In the genomic region with DNA sequence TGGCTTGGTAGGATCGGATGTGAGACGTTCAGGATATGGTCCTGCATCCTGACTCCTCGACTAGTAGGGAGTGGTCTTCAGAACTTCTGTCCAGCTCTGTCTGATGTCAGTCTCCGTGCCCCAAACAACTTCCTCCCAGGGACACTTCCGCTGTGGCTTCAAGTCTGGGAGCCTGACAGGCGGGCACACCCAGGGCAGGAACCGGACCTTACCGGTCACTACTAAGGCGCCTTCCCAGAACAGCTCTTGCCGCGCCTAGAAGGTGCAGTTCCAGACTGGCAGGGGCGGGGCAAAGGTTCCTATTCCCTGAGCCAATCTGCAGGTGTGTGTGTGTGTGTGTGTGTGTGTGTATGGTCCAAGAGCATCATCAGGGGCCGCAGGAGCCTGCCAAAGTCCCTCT, we compare ENCODE assay signal across 22 mouse cellular contexts. TPM values are rescaled to one million over a fixed set of nuclear protein-coding genes. Genes with fewer than 3 reads are reported as not detected.
DNase-seq lines count a peak whose midpoint lies in the region; ATAC-seq and TF ChIP-seq lines count a peak whose summit lies in the region.
"Had no signal": no experiment of that assay in that cellular context is flagged by ENCODE, and none has a peak within 500 bp of the region (broad histone marks: within the 10 kb centered on the region; RNA-seq: fewer than 3 reads in every experiment).

No protein-coding gene starts in this region.

- no peak overlapping the region for H3K4me3 ChIP-seq in lung, embryonic 16.5 days (ENCODE audit: low read length)
- H3K4me3 ChIP-seq in bone marrow macrophage, adult 2 months (ENCODE audit: insufficient read depth, low read length): 0 out of 2 replicates have a peak overlapping the region, but pooled peaks have one; percentile 1
- H3K4me3 ChIP-seq in stomach, postnatal 0 days (ENCODE audit: low read depth, low read length): no peak overlapping the region
- H3K4me3 ChIP-seq: embryonic facial prominence, embryonic 10.5 days; forebrain, embryonic 13.5 days; heart, embryonic 12.5 days; hindbrain, embryonic 15.5 days; lung, embryonic 15.5 days; neural tube, embryonic 13.5 days had no signal

- no peaks in the 10 kb centered on the region for H3K27me3 ChIP-seq in lung, embryonic 16.5 days (ENCODE audit: control insufficient read depth, insufficient read depth, low read depth, low read length)
- H3K27me3 ChIP-seq in stomach, postnatal 0 days (ENCODE audit: control insufficient read depth, insufficient read depth, low read length): no peaks in the 10 kb centered on the region
- H3K27me3 ChIP-seq: forebrain, embryonic 13.5 days; heart, embryonic 12.5 days; hindbrain, embryonic 15.5 days; lung, embryonic 15.5 days; neural tube, embryonic 13.5 days; Patski had no signal

- TF ChIP-seq EP300 in stomach, postnatal 0 days (optimal IDR thresholded peaks at IDR 0.05): no peak

- no peaks in the 10 kb centered on the region for H3K36me3 ChIP-seq in lung, embryonic 16.5 days (ENCODE audit: control insufficient read depth, insufficient read depth, low read length)
- H3K36me3 ChIP-seq in stomach, postnatal 0 days (ENCODE audit: control insufficient read depth, insufficient read depth, low read length): no peaks in the 10 kb centered on the region
- H3K36me3 ChIP-seq: embryonic facial prominence, embryonic 10.5 days; heart, embryonic 12.5 days; hindbrain, embryonic 15.5 days; lung, embryonic 15.5 days; neural tube, embryonic 13.5 days had no signal

- no peak overlapping the region for H3K4me2 ChIP-seq in lung, embryonic 16.5 days (ENCODE audit: low read depth, low read length)
- H3K4me2 ChIP-seq in stomach, postnatal 0 days (replicated peaks; ENCODE audit: low read depth): no peak overlapping the region
- H3K4me2 ChIP-seq: forebrain, embryonic 13.5 days; heart, embryonic 12.5 days; hindbrain, embryonic 15.5 days; lung, embryonic 15.5 days; midbrain, embryonic 11.5 days; neural tube, embryonic 13.5 days had no signal

- TF ChIP-seq CTCF in bone marrow macrophage, adult 2 months (IDR thresholded peaks at IDR 0.05; ENCODE audit: low read depth, low read length): no peak
- no peak for TF ChIP-seq CTCF in stomach, postnatal 0 days (IDR thresholded peaks at IDR 0.05; ENCODE audit: low read depth)

- no peaks in the 10 kb centered on the region; the same call in 1 of the 2 replicates for H3K9me3 ChIP-seq in lung, embryonic 16.5 days (ENCODE audit: control insufficient read depth, low read length)
- H3K9me3 ChIP-seq in stomach, postnatal 0 days (ENCODE audit: control insufficient read depth, low read length): no peaks in the 10 kb centered on the region
- H3K9me3 ChIP-seq: embryonic facial prominence, embryonic 10.5 days; forebrain, embryonic 13.5 days; heart, embryonic 12.5 days; hindbrain, embryonic 15.5 days; lung, embryonic 15.5 days; neural tube, embryonic 13.5 days had no signal

- TF ChIP-seq POLR2A in bone marrow macrophage, adult 2 months (IDR thresholded peaks at IDR 0.05; ENCODE audit: borderline replicate concordance, low read depth, low read length): no peak

- WGBS in lung, embryonic 16.5 days: 71% methylated on average over 13 of the region's 13 CpGs
- WGBS in stomach, postnatal 0 days: 62% methylated on average over 13 of the region's 13 CpGs

- 0 out of 2 replicates have a peak, but pooled peaks have one; percentile 26 for ATAC-seq in lung, embryonic 16.5 days (ENCODE audit: low read depth)
- ATAC-seq in stomach, postnatal 0 days (ENCODE audit: low FRiP score, low TSS enrichment): peak; percentile 97
- ATAC-seq: forebrain, embryonic 13.5 days; Patski had no signal

- H3K27ac ChIP-seq in lung, embryonic 16.5 days (ENCODE audit: low read length): no peak overlapping the region
- no peak overlapping the region for H3K27ac ChIP-seq in bone marrow macrophage, adult 2 months (ENCODE audit: insufficient read depth, low read depth, low read length)
- peak overlapping the region; percentile 53; the same call in 1 of the 2 replicates for H3K27ac ChIP-seq in stomach, postnatal 0 days (replicated peaks)
- H3K27ac ChIP-seq: embryonic facial prominence, embryonic 10.5 days; forebrain, embryonic 13.5 days; hindbrain, embryonic 15.5 days; lung, embryonic 15.5 days; neural tube, embryonic 13.5 days had no signal

- H3K4me1 ChIP-seq in lung, embryonic 16.5 days (replicated peaks; ENCODE audit: control insufficient read depth, insufficient read depth, low read length): no peaks in the 10 kb centered on the region
- no peaks in the 10 kb centered on the region for H3K4me1 ChIP-seq in bone marrow macrophage, adult 2 months (ENCODE audit: control insufficient read depth, insufficient read depth, low read length)
- no peaks in the 10 kb centered on the region for H3K4me1 ChIP-seq in stomach, postnatal 0 days (replicated peaks; ENCODE audit: control insufficient read depth, insufficient read depth)
- H3K4me1 ChIP-seq: embryonic facial prominence, embryonic 10.5 days; forebrain, embryonic 13.5 days; hindbrain, embryonic 15.5 days; lung, embryonic 15.5 days; neural tube, embryonic 13.5 days had no signal

- DNase-seq in lung, postnatal 10 days: no peak
- peak; percentile 26 for DNase-seq in lung, postnatal 36 days
- peak; percentile 88 for DNase-seq in stomach, postnatal 0 days (ENCODE audit: low spot score)
- DNase-seq in urinary bladder, postnatal 4 days (ENCODE audit: low spot score in 2 of 2): no peak
- DNase-seq in ovary, postnatal 14 days (ENCODE audit: low spot score): no peak
- DNase-seq: B cell, adult 2 months; cerebellum, postnatal 25 days; gastrocnemius, postnatal 36 days; heart, postnatal 36 days; kidney, adult 2 months; right cerebral cortex, postnatal 4 days had no signal

- H3K9ac ChIP-seq in lung, embryonic 16.5 days (ENCODE audit: low read length): no peak overlapping the region
- no peak overlapping the region for H3K9ac ChIP-seq in stomach, postnatal 0 days (ENCODE audit: low read length)
- H3K9ac ChIP-seq: forebrain, embryonic 13.5 days; heart, embryonic 12.5 days; hindbrain, embryonic 15.5 days; lung, embryonic 15.5 days; neural tube, embryonic 13.5 days had no signal

RNA-seq across cellular contexts. Expression of gene Prss27, which starts 0.6 kb away (rescaled TPM):
- polyA plus RNA-seq in lung, embryonic 16.5 days (2015; fragmentation: Nextera tagmentation; extraction: Ambion mirVana): 0.11 and 0.28 TPM in 2 replicates
- polyA plus RNA-seq in bone marrow macrophage, adult 2 months (2012; ENCODE audit: insufficient read depth, insufficient read length, missing spikeins): not detected in 2 replicates
- 40.8 and 47.1 TPM in 2 replicates for polyA plus RNA-seq in stomach, postnatal 0 days (2015; fragmentation: Nextera tagmentation; extraction: Ambion mirVana)
- polyA plus RNA-seq: liver, adult 2 months; midbrain, embryonic 11.5 days had no signal

RNA-seq across cellular contexts. Expression of gene Kctd5, which starts 35.9 kb away (rescaled TPM):
- 53.1 and 59.4 TPM in 2 replicates for polyA plus RNA-seq in lung, embryonic 16.5 days (2015; fragmentation: Nextera tagmentation; extraction: Ambion mirVana)
- 13.1 and 15.9 TPM in 2 replicates for polyA plus RNA-seq in bone marrow macrophage, adult 2 months (2012; ENCODE audit: insufficient read depth, insufficient read length, missing spikeins)
- polyA plus RNA-seq in stomach, postnatal 0 days (2015; fragmentation: Nextera tagmentation; extraction: Ambion mirVana): 44.7 and 45.6 TPM in 2 replicates

RNA-seq across cellular contexts. Expression of gene Prss22, which starts 39.5 kb away (rescaled TPM):
- 1.1 and 1.5 TPM in 2 replicates for polyA plus RNA-seq in lung, embryonic 16.5 days (2015; fragmentation: Nextera tagmentation; extraction: Ambion mirVana)
- polyA plus RNA-seq in bone marrow macrophage, adult 2 months (2012; ENCODE audit: insufficient read depth, insufficient read length, missing spikeins): not detected in 2 replicates
- 3.4 and 4.8 TPM in 2 replicates for polyA plus RNA-seq in stomach, postnatal 0 days (2015; fragmentation: Nextera tagmentation; extraction: Ambion mirVana)
- polyA plus RNA-seq: forebrain, embryonic 13.5 days; hindbrain, embryonic 15.5 days; liver, adult 2 months; midbrain, embryonic 11.5 days; neural tube, embryonic 13.5 days had no signal

RNA-seq across cellular contexts. Expression of gene Prss30, which starts 57.0 kb away (rescaled TPM):
- polyA plus RNA-seq in lung, embryonic 16.5 days (2015; fragmentation: Nextera tagmentation; extraction: Ambion mirVana): 0.14 TPM in 1 of 2 replicates, not detected in the other
- polyA plus RNA-seq in bone marrow macrophage, adult 2 months (2012; ENCODE audit: insufficient read depth, insufficient read length, missing spikeins): 0.44 and 1.7 TPM in 2 replicates
- 0.08 and 0.11 TPM in 2 replicates for polyA plus RNA-seq in stomach, postnatal 0 days (2015; fragmentation: Nextera tagmentation; extraction: Ambion mirVana)
- polyA plus RNA-seq: embryonic facial prominence, embryonic 10.5 days; forebrain, embryonic 13.5 days; heart, embryonic 12.5 days; hindbrain, embryonic 15.5 days; midbrain, embryonic 11.5 days; neural tube, embryonic 13.5 days had no signal

Comparison
In these comparisons a context has a peak if more than half of its experiments do, and no peak if none do; other contexts are left out.
1. DNase-seq: peak in lung, postnatal 36 days (single experiment) and stomach, postnatal 0 days (single experiment); none in lung, postnatal 10 days (single experiment), urinary bladder, postnatal 4 days (0 of 2) and ovary, postnatal 14 days (single experiment).
2. RNA of gene Prss27, which starts 0.6 kb away (polyA plus RNA-seq): 40.8 to 47.1 TPM in stomach, postnatal 0 days; 0.11 to 0.28 TPM in lung, embryonic 16.5 days and not detected in bone marrow macrophage, adult 2 months; every median in the first group is over 10 times any median in the second.